In the genomic region with DNA sequence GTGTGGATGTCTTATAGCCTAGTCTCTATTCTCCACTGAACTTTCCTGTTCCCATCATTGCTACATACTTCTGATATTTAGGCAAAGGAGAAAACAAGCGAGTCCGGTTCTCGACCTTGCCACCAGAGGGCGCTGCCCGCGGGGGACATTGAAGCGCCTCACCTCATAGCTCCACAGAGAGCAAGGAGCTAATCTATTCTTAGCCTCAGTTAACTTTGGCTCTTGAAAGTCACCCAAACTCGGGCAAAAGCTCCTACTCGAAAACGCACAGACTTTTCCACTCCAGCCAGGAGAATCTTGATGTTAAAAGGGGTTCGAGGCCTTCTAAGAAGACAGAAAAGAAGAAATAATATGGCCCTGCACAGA, we compare ENCODE assay signal across 7 mouse cellular contexts. TPM values are rescaled to one million over a fixed set of nuclear protein-coding genes. Genes with fewer than 3 reads are reported as not detected.
DNase-seq lines count a peak whose midpoint lies in the region; ATAC-seq and TF ChIP-seq lines count a peak whose summit lies in the region.

No protein-coding gene starts in this region.

- H3K27ac ChIP-seq in intestine, embryonic 16.5 days (ENCODE audit: low read length) = peak overlapping the region; percentile 73
- H3K27ac ChIP-seq in limb, embryonic 10.5 days = peak overlapping the region; percentile 89
- 0 out of 2 replicates have a peak overlapping the region, but pooled peaks have one; percentile 84 for H3K27ac ChIP-seq in midbrain, embryonic 12.5 days (replicated peaks)
- peak overlapping the region; percentile 92 for H3K27ac ChIP-seq in small intestine, adult 2 months (ENCODE audit: insufficient read depth, low read depth, low read length)

- peak overlapping the region; percentile 73 for H3K4me2 ChIP-seq in intestine, embryonic 16.5 days (ENCODE audit: low read depth, low read length)
- H3K4me2 ChIP-seq in midbrain, embryonic 12.5 days (replicated peaks) = peak overlapping the region; percentile 89

- peak overlapping the region; percentile 80 for H3K9ac ChIP-seq in intestine, embryonic 16.5 days (ENCODE audit: low read depth, low read length)
- H3K9ac ChIP-seq in midbrain, embryonic 12.5 days (replicated peaks) = no peak overlapping the region

- DNase-seq in adrenal gland, adult 2 months = peak; percentile 90
- DNase-seq in embryo, embryonic 11 days = peak; percentile 89
- DNase-seq in gastrocnemius, postnatal 36 days = peak; percentile 79 to 83
- peak; percentile 94 for DNase-seq in limb, embryonic 10.5 days (ENCODE audit: low spot score)

- H3K27me3 ChIP-seq in intestine, embryonic 16.5 days (replicated peaks; ENCODE audit: control insufficient read depth, insufficient read depth, low read length) = no peaks in the 10 kb centered on the region
- no peaks in the 10 kb centered on the region for H3K27me3 ChIP-seq in limb, embryonic 10.5 days (ENCODE audit: low read depth, poor library complexity, severe bottlenecking)
- no peaks in the 10 kb centered on the region for H3K27me3 ChIP-seq in midbrain, embryonic 12.5 days
- H3K27me3 ChIP-seq in small intestine, adult 2 months (ENCODE audit: control insufficient read depth, insufficient read depth, low read length) = no peaks in the 10 kb centered on the region

- H3K4me1 ChIP-seq in intestine, embryonic 16.5 days (ENCODE audit: control insufficient read depth, insufficient read depth, low read length) = peaks cover 13% of the 10 kb centered on the region
- H3K4me1 ChIP-seq in limb, embryonic 10.5 days = peaks cover 17% of the 10 kb centered on the region
- H3K4me1 ChIP-seq in midbrain, embryonic 12.5 days = peaks cover 20% of the 10 kb centered on the region
- H3K4me1 ChIP-seq in small intestine, adult 2 months (ENCODE audit: control insufficient read depth, insufficient read depth, insufficient read length, low read length) = peaks cover 15% of the 10 kb centered on the region; the same call in 1 of the 2 replicates

- H3K4me3 ChIP-seq in intestine, embryonic 16.5 days (ENCODE audit: low read length) = peak overlapping the region; percentile 72
- H3K4me3 ChIP-seq in limb, embryonic 10.5 days = peak overlapping the region; percentile 71
- peak overlapping the region; percentile 66 for H3K4me3 ChIP-seq in midbrain, embryonic 12.5 days
- peak overlapping the region; percentile 80 for H3K4me3 ChIP-seq in small intestine, adult 2 months (ENCODE audit: low read depth, low read length)

- peak; percentile 99 for TF ChIP-seq CTCF in small intestine, adult 2 months (IDR thresholded peaks at IDR 0.05; ENCODE audit: extremely low read depth, insufficient read length, insufficient replicate concordance, low read depth, low read length)

- peak; percentile 70 for ATAC-seq in intestine, embryonic 16.5 days
- ATAC-seq in midbrain, embryonic 12.5 days (ENCODE audit: low FRiP score, low read depth) = no peak

- no peak for TF ChIP-seq POLR2A in small intestine, adult 2 months (IDR thresholded peaks at IDR 0.05; ENCODE audit: low read depth, low read length)

- under 1% methylated on average over 11 of the region's 11 CpGs for WGBS in intestine, embryonic 16.5 days
- WGBS in limb, embryonic 10.5 days = under 1% methylated on average over 11 of the region's 11 CpGs
- under 1% methylated on average over 11 of the region's 11 CpGs for WGBS in midbrain, embryonic 12.5 days
- WGBS in small intestine, adult 2 months = under 1% methylated on average over 11 of the region's 11 CpGs

- H3K9me3 ChIP-seq in intestine, embryonic 16.5 days (ENCODE audit: control insufficient read depth, low read length) = no peaks in the 10 kb centered on the region
- no peaks in the 10 kb centered on the region for H3K9me3 ChIP-seq in limb, embryonic 10.5 days (replicated peaks)
- no peaks in the 10 kb centered on the region for H3K9me3 ChIP-seq in midbrain, embryonic 12.5 days

- H3K36me3 ChIP-seq in intestine, embryonic 16.5 days (ENCODE audit: control insufficient read depth, insufficient read depth, low read length) = no peaks in the 10 kb centered on the region
- no peaks in the 10 kb centered on the region for H3K36me3 ChIP-seq in limb, embryonic 10.5 days
- no peaks in the 10 kb centered on the region for H3K36me3 ChIP-seq in midbrain, embryonic 12.5 days
- H3K36me3 ChIP-seq in small intestine, adult 2 months (ENCODE audit: control insufficient read depth, insufficient read depth, low read length) = 0 out of 2 replicates have a peak, but pooled peaks cover 1% of the 10 kb centered on the region

- intact Hi-C loops in gastrocnemius, postnatal 36 days (cut with DNase I) = loop anchor here (2.0 kb wide), 2 partner anchors 18 to 84 kb away; no protein-coding TSS in a partner anchor

RNA-seq across cellular contexts. Expression of gene 1600014C10Rik, which starts 0.4 kb away (rescaled TPM):
- 10 to 100 TPM; 37.8 to 40.5 TPM for total RNA-seq in adrenal gland, adult 2 months (2021)
- 18.5 and 18.7 TPM in 2 replicates for polyA plus RNA-seq in adrenal gland, adult 2 months (2012; rRNA removed)
- total RNA-seq in gastrocnemius, postnatal 36 days (2021) = 10 to 100 TPM; 22.1 to 23.9 TPM
- polyA plus RNA-seq in intestine, embryonic 16.5 days (2015; fragmentation: Nextera tagmentation; extraction: Ambion mirVana) = 16.6 TPM in 2 replicates
- polyA plus RNA-seq in limb, embryonic 10.5 days (2016; fragmentation: Nextera tagmentation; extraction: Ambion mirVana) = 12.2 and 14.5 TPM in 2 replicates
- polyA plus RNA-seq in midbrain, embryonic 12.5 days (2016; fragmentation: Nextera tagmentation; extraction: Ambion mirVana) = 18.5 and 19.9 TPM in 2 replicates
- polyA plus RNA-seq in small intestine, adult 2 months (2012; rRNA removed) = 8.8 and 27.4 TPM in 2 replicates

RNA-seq across cellular contexts. Expression of gene Plekhf1, which starts 45.2 kb away (rescaled TPM):
- total RNA-seq in adrenal gland, adult 2 months (2021) = 1 to 10 TPM; 2.7 to 3.7 TPM
- 2.3 and 2.5 TPM in 2 replicates for polyA plus RNA-seq in adrenal gland, adult 2 months (2012; rRNA removed)
- total RNA-seq in gastrocnemius, postnatal 36 days (2021) = 1 to 10 TPM; 5.6 to 6.0 TPM
- 4.5 and 4.8 TPM in 2 replicates for polyA plus RNA-seq in intestine, embryonic 16.5 days (2015; fragmentation: Nextera tagmentation; extraction: Ambion mirVana)
- polyA plus RNA-seq in limb, embryonic 10.5 days (2016; fragmentation: Nextera tagmentation; extraction: Ambion mirVana) = 2.9 and 4.3 TPM in 2 replicates
- polyA plus RNA-seq in midbrain, embryonic 12.5 days (2016; fragmentation: Nextera tagmentation; extraction: Ambion mirVana) = 1.1 and 1.2 TPM in 2 replicates
- 5.4 and 12.8 TPM in 2 replicates for polyA plus RNA-seq in small intestine, adult 2 months (2012; rRNA removed)
